Mouse (Mus musculus) kidney, adult 2 months (tissue): Measurements from ENCODE around the gene Enoph1.

ENCODE experiments used
- CTCF ChIP-seq: fragments of 200-500 bp; conservative IDR thresholded peaks from 2 replicates; pipeline ENCODE4 v1.5.1; 2011; ENCODE audit warnings: low read depth, mild to moderate bottlenecking, control low read depth, low read length, moderate library complexity, mixed read lengths; ENCODE audit not compliant: insufficient read depth, insufficient read length
- POLR2A ChIP-seq: fragments of 200-500 bp; IDR thresholded peaks from one replicate; pipeline ENCODE4 v1.6.1; 2011; ENCODE audit warnings: low read depth, low read length, control low read depth

DNA sequence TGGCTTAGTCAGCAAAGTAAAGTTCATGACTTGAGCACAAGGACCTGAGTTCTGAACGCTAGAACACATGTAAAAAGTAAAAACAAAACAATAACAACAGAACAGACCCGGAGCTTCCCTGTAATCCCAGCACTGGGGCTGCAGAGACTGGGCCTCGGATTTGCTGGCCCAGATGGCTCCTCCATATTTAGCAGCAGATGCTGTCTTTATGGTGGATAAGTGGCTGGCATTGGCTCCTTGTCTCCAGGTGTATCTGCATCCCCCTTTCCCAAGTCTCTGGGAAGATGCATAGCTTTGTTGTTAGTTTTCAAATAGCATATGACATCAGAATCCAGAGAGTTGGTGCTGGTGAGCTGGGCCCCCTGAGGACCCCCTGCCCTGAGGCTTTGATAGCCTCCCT, 6.3 kb downstream of the Enoph1 start:
- TF ChIP-seq POLR2A (no peak), CTCF (no peak)
